Mouse (Mus musculus) ZHBTc4 (cell line): ENCODE measurements at regions not wholly inside any gene's neighbourhood (a gene's known extent, or its start where the extent isn't known, plus 50 kb on each side); places are given as distances from the start of the nearest gene placed in this dataset.

ENCODE experiments used
- DNase-seq: peaks from one replicate; pipeline ENCODE4 v3.0.0-alpha.2; 2011; ENCODE audit warnings: low read depth, low spot score

- DNase-seq, result no peak
Measured at GRCm38 (mm10) chr14:45806726-45807280, 148.9 kb upstream of the Ddhd1 start.

DNA sequence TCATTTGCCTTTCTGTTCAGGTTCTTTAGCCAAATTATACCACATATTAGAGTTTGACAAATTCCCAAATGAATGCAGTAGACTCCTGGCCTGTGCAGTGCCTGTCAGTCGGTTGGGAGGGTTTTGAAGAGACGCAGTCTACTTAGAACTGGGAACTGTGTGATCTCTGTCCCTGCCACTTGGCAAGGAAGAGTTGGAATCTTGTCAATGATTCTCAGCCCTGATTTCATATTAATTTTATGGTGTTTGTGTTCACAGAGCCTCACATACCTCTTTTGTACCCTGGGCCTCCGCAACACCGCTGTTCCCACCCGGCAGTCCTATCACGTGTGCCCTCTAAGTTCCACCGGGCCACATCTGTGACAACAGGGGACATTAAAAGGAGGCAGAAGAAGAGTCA is 149.8 kb upstream of the Ddhd1 start:
- no peak for DNase-seq

DNA sequence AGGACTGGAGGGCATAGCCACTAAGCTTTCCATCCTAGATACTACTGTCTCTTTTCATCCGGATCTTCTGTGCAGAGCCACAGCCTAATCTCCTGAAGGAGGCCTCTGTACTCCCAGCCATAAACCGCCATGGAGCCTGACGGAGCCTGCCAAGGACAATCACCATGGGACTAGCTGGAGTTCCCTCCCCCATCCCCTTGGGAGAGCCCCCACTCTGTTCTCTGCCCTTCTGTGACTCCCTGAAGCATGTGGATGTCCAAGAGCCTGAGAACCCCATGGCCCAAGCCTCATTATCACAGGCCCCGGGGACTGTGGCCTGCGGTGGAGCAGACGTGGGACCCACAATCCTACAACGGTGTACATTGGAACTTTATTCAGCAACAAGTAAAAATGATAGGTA is 151.5 kb upstream of the Ddhd1 start:
- no peak for DNase-seq

DNA sequence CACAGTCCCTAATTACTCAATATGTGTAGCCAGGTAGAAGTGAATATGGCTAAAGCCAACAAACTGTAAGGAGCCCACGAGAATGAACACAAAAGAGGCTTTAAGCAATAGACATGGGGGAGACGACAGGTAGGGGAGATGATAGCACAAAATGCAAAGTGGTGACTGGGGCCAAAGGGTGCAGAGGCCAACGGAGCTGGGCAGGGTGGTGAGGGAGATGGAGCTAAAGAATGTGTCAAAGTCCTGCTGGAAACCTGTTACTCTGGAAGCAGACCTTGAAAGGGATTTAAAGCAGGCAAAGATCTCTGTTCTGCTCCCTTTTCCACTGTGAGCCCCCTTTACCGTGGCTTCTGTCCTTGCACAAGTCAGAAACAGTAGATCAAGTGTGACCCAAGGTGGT is 152.2 kb upstream of the Ddhd1 start:
- no peak for DNase-seq

GRCm38 (mm10) chr14:45810630-45811029 is 152.7 kb upstream of the Ddhd1 start:
- no peak for DNase-seq

DNA sequence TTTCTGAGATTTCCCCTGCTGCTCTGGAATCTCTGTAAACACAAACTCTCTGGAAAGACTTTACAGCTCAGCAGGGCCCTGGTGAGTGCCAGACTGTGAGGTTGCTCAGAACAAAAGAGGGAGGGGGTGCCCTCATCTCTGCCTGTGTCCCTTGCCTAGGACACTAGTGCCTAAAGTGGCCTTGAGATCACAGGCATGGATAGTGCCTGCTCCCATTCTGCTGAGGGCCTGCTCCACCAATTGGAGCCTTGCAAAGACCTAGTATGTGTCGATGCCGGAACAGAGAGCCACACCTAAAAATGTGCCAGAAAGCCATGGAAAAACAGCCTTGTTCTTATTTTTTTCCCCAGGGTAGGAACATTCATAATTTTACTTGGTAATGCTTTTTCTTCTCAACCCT is 157.7 kb upstream of the Ddhd1 start:
- DNase-seq, result no peak

DNA sequence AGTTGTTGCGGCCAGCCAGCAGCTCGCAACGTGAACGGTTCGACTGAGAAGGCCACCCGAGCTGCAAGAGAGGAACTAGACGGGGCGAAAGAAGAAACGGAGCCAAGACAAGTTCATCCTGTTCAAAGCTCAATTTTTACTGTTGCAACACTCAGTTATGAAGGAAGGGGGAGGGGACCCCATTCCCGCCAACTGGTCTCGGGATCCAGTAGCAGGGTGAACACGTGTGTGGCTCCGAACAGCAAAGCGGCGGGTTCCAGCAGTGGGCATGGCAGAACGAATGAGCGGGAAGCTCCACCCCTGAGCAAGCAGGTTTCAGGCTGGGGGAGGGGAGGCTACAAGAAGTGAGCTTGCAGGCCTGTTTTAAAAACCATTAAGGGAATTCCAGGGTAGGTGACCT is 158.7 kb upstream of the Ddhd1 start:
- DNase-seq, result peak; percentile 8

DNA sequence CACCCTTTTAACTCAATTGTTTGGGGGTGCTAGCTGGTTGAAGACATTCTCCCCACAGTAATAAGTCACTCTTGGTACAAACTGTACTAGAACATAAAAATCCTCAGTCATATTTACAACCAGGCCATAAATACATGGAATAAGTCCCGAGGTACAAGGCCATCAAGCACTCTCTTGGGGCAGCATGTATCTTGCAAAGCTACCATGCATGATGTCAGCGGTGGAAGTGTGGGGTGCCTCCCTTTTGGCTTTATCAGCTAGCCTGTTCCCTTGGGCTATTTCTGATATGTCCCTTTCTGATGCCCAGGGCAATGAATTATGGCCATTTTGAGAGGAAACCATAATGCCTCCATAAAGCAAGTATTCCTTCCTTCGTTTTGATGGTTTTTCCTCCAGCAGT is 159.8 kb upstream of the Ddhd1 start:
- DNase-seq, result no peak

- peak; percentile 6 for DNase-seq
Measured at GRCm38 (mm10) chr14:45824601-45825000, 166.7 kb upstream of the Ddhd1 start.

- DNase-seq, result no peak
Measured at GRCm38 (mm10) chr14:45826023-45826422, 168.1 kb upstream of the Ddhd1 start.

- no peak for DNase-seq
Measured at GRCm38 (mm10) chr14:45827096-45827495, 169.2 kb upstream of the Ddhd1 start.

GRCm38 (mm10) chr14:45830457-45830856 is 172.5 kb upstream of the Ddhd1 start:
- no peak for DNase-seq

GRCm38 (mm10) chr14:45837039-45837438 is 179.1 kb upstream of the Ddhd1 start:
- peak; percentile 11 for DNase-seq

DNA sequence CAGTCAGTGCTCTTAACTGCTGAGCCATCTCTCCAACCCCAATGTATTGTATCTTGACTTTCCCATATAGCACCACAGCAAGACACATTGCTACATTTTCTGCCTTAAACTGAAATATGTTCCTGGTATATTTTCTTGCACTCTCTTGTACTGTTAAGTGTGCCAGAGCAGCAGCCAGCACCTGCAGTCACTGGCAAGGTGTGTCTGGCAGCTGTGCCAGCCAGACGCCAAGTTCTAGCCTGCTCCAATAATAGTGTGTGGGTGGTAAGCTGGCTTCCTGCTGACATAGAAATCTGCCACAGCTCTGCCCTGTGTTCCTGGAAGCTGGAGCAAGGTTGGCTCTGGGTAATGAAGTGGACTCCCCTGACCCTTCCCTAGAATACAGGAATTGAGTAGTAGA is 185.9 kb upstream of the Ddhd1 start:
- DNase-seq, result no peak

DNA sequence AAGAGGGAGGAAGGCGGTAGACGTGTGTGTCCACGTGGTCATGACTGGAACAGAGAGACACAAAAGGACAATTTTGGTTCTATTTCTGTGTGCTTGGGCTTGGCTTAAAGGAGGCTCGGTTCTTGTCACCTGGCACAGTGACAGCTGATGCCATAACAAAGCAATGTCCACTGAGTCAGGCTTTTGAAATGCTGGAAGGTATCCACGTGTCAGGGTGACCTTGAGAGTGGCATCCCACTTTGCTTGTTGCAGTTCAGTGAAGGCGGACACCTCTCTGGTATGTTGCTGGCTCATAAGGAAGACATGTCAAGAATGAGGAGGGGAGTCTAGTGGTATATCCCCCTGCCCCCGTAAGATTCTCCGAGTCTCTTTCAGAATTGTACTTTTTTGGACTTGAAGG is 192.6 kb upstream of the Ddhd1 start:
- DNase-seq, result peak; percentile 7

- peak; percentile 65 for DNase-seq
Measured at GRCm38 (mm10) chr14:45878428-45878827, 220.5 kb upstream of the Ddhd1 start.

DNA sequence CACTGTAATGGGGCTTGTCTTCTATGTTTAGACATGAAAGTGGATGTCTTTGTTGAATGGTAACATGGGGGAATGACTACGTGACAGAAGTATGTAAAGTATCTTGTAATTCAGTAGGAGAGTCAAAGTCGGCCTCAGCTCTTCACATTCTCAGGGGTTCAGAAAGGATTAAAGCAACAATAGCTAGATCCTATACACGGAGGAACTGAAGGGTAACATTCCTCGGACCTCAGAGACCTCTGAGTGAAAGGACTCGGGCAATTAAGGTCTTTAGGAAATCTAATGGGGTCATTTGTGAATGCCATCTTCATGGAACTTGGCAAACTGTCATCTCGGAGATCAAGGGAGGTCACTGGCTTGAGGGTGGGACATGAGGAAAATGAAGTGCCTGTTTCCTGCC is 262.8 kb upstream of the Ddhd1 start:
- DNase-seq, result peak; percentile 3

DNA sequence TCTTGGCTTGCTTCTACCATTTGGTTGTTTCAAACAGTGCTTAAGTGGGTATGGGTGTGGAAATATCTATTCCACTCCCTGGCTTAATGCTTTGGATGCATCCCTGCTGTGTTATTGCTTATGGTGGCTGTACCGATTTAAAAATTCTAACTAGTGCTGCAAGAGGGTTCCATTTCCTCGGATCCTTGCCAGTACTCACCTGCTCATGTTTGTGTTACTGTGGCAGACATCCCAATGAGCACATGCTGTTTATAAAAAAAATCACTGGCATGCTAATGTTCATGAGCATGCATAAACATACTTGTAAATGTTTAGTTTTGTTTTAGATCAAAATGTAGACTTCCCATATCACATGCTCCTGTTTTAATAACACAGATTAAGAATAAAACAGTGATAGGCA is 285.6 kb upstream of the Ddhd1 start:
- no peak for DNase-seq

DNA sequence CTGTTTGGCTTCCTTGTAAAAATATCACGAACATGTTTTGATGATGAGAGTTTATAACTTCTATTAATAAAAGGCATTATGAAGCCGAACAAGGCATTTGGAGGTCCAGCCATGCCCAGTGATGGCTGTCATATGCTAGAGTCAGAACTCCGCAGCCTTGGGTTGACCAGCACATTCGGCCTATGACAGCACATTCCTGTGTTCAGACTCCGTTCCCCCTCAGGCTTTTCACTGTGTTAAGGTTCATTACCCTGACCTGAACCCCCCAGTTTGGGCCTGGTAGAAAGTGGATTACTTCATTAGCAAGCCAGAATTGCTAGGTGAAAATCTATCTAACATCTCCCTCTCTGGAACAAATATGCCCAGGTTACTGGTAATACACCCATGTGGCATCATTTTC is 286.2 kb upstream of the Ddhd1 start:
- no peak for DNase-seq

GRCm38 (mm10) chr14:45944506-45944905 is 286.6 kb upstream of the Ddhd1 start:
- no peak for DNase-seq

DNA sequence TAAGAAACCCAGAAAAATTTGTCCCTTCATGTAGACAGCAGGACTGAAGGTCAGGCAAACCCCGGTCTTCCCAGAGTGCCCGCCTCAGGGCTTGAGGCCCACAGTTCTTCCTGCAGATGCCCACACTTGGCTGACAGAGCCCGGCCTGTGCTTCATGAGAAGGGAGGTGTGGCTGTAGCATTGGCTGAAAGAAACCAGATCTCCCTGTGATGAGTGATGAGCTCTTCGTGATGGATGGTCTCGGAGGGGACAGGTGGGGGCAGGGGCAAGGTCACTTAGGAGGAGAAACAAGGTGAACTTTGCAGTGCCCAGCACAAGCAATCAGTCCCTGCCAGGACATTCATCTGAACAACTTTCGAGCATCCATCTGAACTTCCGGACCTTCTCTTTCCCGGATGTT is 298.7 kb upstream of the Ddhd1 start:
- no peak for DNase-seq

- DNase-seq, result no peak
Measured at GRCm38 (mm10) chr14:45962474-45962873, 304.5 kb upstream of the Ddhd1 start.

DNA sequence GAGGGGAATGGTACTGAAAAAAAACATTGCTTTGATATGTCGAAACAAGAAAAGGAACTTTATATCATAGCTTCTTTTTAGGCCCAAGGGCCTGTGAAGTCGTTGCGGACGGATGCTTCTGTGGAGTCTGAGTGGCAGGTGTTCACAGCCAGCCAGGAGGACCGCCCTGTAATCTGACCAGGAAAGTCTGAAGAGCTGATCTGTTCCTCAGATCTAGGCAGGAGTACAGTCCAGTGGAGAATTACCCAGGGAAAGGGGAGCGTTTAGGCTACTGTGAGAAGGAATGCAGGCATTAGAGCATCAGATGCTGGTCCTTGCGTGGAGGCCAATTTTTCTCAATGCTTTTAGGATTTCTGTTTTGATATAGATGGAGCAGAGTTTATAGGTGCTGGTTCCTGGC is 306.1 kb upstream of the Ddhd1 start:
- no peak for DNase-seq

DNA sequence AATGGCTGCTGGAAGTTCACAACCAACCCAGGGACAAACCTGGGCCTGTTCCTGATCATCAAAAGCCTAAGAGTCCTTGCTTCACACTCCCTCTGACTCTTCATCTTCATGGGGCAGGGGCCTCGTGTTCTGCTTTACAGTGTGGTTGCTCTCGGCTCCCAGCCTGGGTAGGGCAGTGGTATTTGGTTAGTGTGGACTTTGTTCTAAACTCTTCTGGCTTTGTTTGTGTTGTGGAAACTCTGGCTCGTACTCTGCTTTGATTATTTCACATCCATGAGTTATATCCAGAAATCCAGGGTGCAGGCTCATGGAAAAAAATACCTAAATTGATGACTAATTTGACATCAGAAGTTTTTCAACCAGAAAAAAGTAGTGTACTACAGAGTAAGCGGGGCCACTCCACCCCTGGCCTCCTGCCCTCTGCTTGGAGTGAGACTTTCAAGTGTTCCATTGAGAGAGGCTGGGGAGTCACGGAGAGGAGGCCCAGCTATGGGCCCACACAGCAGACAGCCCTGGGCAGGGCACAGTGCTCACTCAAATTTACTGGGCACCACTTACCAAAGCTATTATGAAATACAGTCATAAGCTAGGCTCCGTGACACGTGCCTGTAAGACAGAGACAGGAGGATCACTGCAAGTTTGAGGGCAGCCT is 325.4 kb upstream of the Ddhd1 start:
- no peak for DNase-seq
